Mouse (Mus musculus): ENCODE measurements around the gene Vav3. TPM values are rescaled to one million over a fixed set of nuclear protein-coding genes. Genes with fewer than 3 reads are reported as not detected.

Gene Vav3
- polyA plus RNA-seq, 1 experiment from 2014 or later = 10.3 TPM

DNA sequence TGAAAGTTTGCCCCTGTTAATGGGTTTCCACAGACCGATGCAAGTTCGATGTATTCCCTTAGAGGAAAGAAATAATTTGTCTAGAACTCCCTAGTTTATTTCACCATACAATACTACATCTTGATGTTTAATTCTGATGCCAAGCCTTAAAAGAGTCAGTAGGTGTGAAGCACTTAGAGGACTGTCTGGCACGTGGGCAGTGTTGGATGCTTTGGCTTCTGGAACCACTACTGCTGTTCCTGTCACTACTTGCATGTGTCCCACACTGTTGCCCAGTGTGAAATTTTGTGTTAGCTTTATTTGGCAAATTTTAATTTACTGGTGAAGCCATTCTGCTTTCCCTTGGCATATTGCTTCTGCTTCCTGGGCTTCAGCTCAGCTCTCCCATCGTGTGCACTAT lies 331.3 kb downstream of the Vav3 start:
- WGBS = 88% methylated on average over 4 of the region's 4 CpGs

DNA sequence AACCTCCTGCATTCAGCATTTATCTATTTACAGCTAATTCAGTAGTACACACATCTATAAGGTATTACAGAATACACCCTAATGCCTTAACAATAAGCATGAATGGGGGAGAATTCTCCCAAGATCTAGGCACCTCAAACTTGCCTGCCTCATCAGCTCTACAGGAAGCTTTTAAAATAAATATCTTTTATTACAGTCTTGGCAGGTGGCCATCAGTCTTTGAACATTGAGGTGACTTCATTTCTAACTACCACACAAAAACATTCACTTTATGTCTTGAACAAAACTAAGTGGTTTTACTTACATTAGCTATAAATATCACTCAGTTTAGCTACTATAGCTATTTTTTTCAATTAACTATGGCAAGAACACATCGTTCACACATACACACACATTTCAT lies 332.5 kb downstream of the Vav3 start:
- no peak for ATAC-seq
- Histone ChIP-seq H3K27ac (ENCODE audit: low read depth, low read length) (no peak overlapping the region), H3K4me2 (ENCODE audit: low read length) (no peak overlapping the region), H3K4me1 (ENCODE audit: control insufficient read depth, insufficient read depth, low read depth, low read length) (no peaks in the 10 kb centered on the region), H3K4me3 (ENCODE audit: low read length) (no peak overlapping the region), H3K27me3 (replicated peaks; ENCODE audit: control insufficient read depth, insufficient read depth, low read length) (no peaks in the 10 kb centered on the region), H3K9ac (ENCODE audit: low read depth, low read length) (no peak overlapping the region), H3K36me3 (ENCODE audit: control insufficient read depth, insufficient read depth, low read length) (no peaks in the 10 kb centered on the region), H3K9me3 (ENCODE audit: control insufficient read depth, low read length) (no peaks in the 10 kb centered on the region)
- 87% methylated on average over 1 of the region's 1 CpGs for WGBS

More for the DNA sequence above, 331.3 kb downstream of the Vav3 start:
- H3K27me3 ChIP-seq (replicated peaks; ENCODE audit: control insufficient read depth, insufficient read depth, low read length) = no peaks in the 10 kb centered on the region
- no peak overlapping the region for H3K9ac ChIP-seq (ENCODE audit: low read depth, low read length)
- no peaks in the 10 kb centered on the region for H3K9me3 ChIP-seq (ENCODE audit: control insufficient read depth, low read length)
- H3K27ac ChIP-seq (ENCODE audit: low read depth, low read length) = no peak overlapping the region
- no peak overlapping the region for H3K4me3 ChIP-seq (ENCODE audit: low read length)
- no peaks in the 10 kb centered on the region for H3K36me3 ChIP-seq (ENCODE audit: control insufficient read depth, insufficient read depth, low read length)
- no peak for ATAC-seq
- H3K4me1 ChIP-seq (ENCODE audit: control insufficient read depth, insufficient read depth, low read depth, low read length) = no peaks in the 10 kb centered on the region
- no peak overlapping the region for H3K4me2 ChIP-seq (ENCODE audit: low read length)

DNA sequence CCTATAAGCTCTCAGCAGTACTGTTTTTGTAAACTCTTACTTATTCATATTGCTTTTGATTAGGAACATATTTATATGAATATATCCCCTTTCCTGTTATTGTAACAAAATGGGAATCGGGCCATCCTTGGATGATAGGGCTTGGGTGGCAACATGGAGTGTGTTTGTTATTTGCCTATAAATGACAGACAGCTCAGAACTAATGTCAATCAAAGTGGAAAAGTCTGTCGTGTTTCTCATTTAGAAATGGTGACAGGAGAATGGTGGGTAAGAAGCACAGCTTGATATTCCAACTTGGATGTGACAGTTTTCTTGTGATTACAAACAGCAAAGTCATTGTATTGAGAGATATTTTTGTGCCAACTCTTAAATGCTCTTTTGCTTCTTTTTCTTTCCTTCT lies 339.8 kb downstream of the Vav3 start:
- WGBS = 77% methylated on average over 2 of the region's 2 CpGs
- no peak overlapping the region for H3K4me2 ChIP-seq (ENCODE audit: low read length)
- no peaks in the 10 kb centered on the region for H3K27me3 ChIP-seq (replicated peaks; ENCODE audit: control insufficient read depth, insufficient read depth, low read length)
- H3K36me3 ChIP-seq (ENCODE audit: control insufficient read depth, insufficient read depth, low read length) = 0 out of 2 replicates have a peak, but pooled peaks cover 2% of the 10 kb centered on the region
- no peak for ATAC-seq
- no peaks in the 10 kb centered on the region for H3K9me3 ChIP-seq (ENCODE audit: control insufficient read depth, low read length)
- H3K4me1 ChIP-seq (ENCODE audit: control insufficient read depth, insufficient read depth, low read depth, low read length) = no peaks in the 10 kb centered on the region
- H3K27ac ChIP-seq (ENCODE audit: low read depth, low read length) = no peak overlapping the region
- no peak overlapping the region for H3K4me3 ChIP-seq (ENCODE audit: low read length)
- H3K9ac ChIP-seq (ENCODE audit: low read depth, low read length) = no peak overlapping the region

DNA sequence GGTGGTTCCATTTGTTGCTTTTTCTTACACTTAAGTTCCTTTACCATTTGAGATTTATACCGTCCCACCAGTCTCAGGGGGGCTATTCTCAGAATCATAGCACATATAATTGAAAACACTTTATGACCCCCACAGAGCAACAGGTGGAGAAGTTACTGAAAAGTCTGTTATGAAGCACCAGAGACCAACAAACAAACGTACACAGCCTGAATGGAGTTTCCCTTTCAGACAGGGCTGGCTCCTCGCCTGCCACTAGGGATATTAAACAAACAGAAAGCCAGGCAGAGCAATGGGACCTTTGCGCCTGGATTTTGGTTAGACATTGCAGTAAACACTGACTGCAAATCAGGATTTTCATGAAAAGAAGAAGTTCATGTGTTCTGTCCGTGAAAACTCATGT lies 341.4 kb downstream of the Vav3 start:
- 81% methylated on average over 5 of the region's 5 CpGs for WGBS
- Histone ChIP-seq H3K9ac (ENCODE audit: low read depth, low read length) (no peak overlapping the region), H3K27me3 (replicated peaks; ENCODE audit: control insufficient read depth, insufficient read depth, low read length) (no peaks in the 10 kb centered on the region), H3K4me3 (ENCODE audit: low read length) (no peak overlapping the region), H3K27ac (ENCODE audit: low read depth, low read length) (no peak overlapping the region), H3K4me2 (ENCODE audit: low read length) (no peak overlapping the region), H3K4me1 (ENCODE audit: control insufficient read depth, insufficient read depth, low read depth, low read length) (no peaks in the 10 kb centered on the region), H3K36me3 (ENCODE audit: control insufficient read depth, insufficient read depth, low read length) (0 out of 2 replicates have a peak, but pooled peaks cover 2% of the 10 kb centered on the region), H3K9me3 (ENCODE audit: control insufficient read depth, low read length) (no peaks in the 10 kb centered on the region)
- no peak for ATAC-seq

DNA sequence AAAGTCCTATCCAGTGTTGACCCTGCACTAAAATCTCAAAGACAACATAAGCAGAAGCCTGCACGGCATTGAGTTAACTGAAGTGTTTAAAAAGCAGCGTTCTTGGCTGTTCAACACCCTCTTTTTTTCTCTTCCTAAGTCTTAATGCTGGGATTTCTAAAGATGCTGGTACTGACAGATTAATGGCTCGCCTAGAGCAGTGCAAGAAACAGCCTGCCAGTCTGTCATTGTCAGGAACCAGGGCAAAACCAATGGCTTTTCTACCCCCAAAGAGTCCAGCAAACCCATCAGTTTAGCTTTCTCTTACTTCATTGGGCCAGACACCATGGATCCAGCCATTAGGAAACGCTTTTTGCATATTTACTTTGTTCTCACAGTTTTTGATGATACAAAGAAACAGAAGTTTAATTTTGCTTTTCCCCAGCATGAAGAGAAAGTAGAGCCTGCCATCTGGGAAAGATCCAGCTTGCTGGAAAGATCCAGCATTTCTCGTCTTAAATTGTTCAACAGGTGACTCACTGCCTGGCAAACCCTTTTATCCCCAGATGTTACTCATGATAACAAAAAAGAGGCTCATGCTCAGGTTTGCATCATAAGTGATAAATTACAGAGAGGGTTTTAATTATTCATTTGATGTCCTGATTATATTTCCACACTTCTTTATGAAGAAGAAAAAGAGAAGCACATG lies 343.3 kb downstream of the Vav3 start:
- Histone ChIP-seq H3K36me3 (ENCODE audit: control insufficient read depth, insufficient read depth, low read length) (0 out of 2 replicates have a peak, but pooled peaks cover 2% of the 10 kb centered on the region), H3K4me2 (ENCODE audit: low read length) (no peak overlapping the region), H3K27me3 (replicated peaks; ENCODE audit: control insufficient read depth, insufficient read depth, low read length) (no peaks in the 10 kb centered on the region), H3K4me1 (ENCODE audit: control insufficient read depth, insufficient read depth, low read depth, low read length) (no peaks in the 10 kb centered on the region), H3K27ac (ENCODE audit: low read depth, low read length) (no peak overlapping the region), H3K9me3 (ENCODE audit: control insufficient read depth, low read length) (no peaks in the 10 kb centered on the region), H3K4me3 (ENCODE audit: low read length) (no peak overlapping the region), H3K9ac (ENCODE audit: low read depth, low read length) (no peak overlapping the region)
- ATAC-seq = no peak
- WGBS = 79% methylated on average over 5 of the region's 5 CpGs

DNA sequence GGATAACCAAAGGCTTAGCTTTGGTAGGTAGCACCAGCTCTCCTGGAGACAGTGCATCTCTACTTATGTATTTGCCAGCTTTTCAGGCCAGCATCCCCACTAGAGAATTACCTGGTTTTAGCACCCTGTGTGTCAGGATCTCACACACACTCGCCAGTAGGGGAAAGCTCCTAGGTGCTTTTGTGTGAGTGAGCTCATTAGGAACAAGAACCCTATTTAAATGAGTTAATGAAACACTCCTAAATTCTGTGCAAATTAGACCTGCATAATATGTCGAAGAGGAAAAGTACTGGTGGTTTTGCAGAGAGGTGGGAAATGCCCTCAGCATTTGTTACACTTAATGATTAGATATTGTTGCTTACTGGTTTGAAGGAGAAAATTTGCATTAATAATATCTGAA lies 350.1 kb downstream of the Vav3 start:
- Histone ChIP-seq H3K36me3 (ENCODE audit: control insufficient read depth, insufficient read depth, low read length) (no peaks in the 10 kb centered on the region), H3K4me1 (ENCODE audit: control insufficient read depth, insufficient read depth, low read depth, low read length) (no peaks in the 10 kb centered on the region), H3K9ac (ENCODE audit: low read depth, low read length) (no peak overlapping the region), H3K4me3 (ENCODE audit: low read length) (no peak overlapping the region), H3K4me2 (ENCODE audit: low read length) (no peak overlapping the region), H3K27ac (ENCODE audit: low read depth, low read length) (no peak overlapping the region), H3K9me3 (ENCODE audit: control insufficient read depth, low read length) (no peaks in the 10 kb centered on the region), H3K27me3 (replicated peaks; ENCODE audit: control insufficient read depth, insufficient read depth, low read length) (no peaks in the 10 kb centered on the region)
- 62% methylated on average over 2 of the region's 2 CpGs for WGBS
- no peak for ATAC-seq

DNA sequence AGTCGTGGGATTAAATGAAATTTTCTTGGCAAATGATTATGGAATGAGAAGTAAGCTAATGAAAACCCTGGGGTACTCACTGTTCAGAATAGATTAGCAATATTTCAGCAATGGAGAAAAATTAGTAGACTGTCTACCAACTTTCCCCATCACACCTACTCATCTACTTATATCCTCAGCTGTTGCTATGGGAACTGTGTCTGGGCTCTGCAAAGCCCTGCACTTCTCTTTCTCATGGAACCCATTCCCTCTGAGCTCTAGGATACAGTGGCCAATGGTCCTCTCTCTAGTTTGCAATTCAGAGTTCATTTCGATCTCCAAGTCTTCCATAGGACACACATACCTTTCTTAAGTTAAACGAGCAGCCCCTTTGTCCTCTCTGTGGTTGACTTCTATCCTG lies 352.2 kb downstream of the Vav3 start:
- Histone ChIP-seq H3K27ac (ENCODE audit: low read depth, low read length) (no peak overlapping the region), H3K36me3 (ENCODE audit: control insufficient read depth, insufficient read depth, low read length) (no peaks in the 10 kb centered on the region), H3K27me3 (replicated peaks; ENCODE audit: control insufficient read depth, insufficient read depth, low read length) (no peaks in the 10 kb centered on the region), H3K4me2 (ENCODE audit: low read length) (no peak overlapping the region), H3K9me3 (ENCODE audit: control insufficient read depth, low read length) (no peaks in the 10 kb centered on the region), H3K4me3 (ENCODE audit: low read length) (no peak overlapping the region), H3K9ac (ENCODE audit: low read depth, low read length) (no peak overlapping the region), H3K4me1 (ENCODE audit: control insufficient read depth, insufficient read depth, low read depth, low read length) (no peaks in the 10 kb centered on the region)
- WGBS = 77% methylated on average over 3 of the region's 3 CpGs
- ATAC-seq = no peak

DNA sequence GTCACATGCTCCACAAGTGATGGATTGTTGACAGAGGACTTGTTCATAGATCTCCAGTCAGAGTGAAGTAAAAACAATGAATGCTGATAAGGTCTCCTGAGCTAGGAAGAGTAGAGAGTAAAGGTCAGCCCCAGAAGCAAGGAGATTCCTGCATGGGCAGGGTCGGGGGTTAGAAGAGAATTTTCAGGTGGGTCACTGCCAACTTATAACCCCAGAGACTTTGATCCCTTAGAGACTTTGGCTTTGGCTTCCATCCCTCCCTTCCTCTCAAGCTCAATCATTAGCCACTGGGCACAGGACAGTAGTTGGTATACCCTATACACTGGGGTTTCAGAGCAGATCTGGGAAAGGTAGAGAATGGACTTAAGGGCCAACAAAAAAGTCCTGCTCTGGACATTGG lies 360.8 kb downstream of the Vav3 start:
- Histone ChIP-seq H3K4me1 (ENCODE audit: control insufficient read depth, insufficient read depth, low read depth, low read length) (no peaks in the 10 kb centered on the region), H3K9me3 (ENCODE audit: control insufficient read depth, low read length) (no peaks in the 10 kb centered on the region), H3K27ac (ENCODE audit: low read depth, low read length) (no peak overlapping the region), H3K9ac (ENCODE audit: low read depth, low read length) (no peak overlapping the region), H3K27me3 (replicated peaks; ENCODE audit: control insufficient read depth, insufficient read depth, low read length) (no peaks in the 10 kb centered on the region), H3K4me2 (ENCODE audit: low read length) (no peak overlapping the region), H3K36me3 (ENCODE audit: control insufficient read depth, insufficient read depth, low read length) (no peaks in the 10 kb centered on the region), H3K4me3 (ENCODE audit: low read length) (no peak overlapping the region)
- 81% methylated on average over 1 of the region's 1 CpGs for WGBS
- no peak for ATAC-seq

DNA sequence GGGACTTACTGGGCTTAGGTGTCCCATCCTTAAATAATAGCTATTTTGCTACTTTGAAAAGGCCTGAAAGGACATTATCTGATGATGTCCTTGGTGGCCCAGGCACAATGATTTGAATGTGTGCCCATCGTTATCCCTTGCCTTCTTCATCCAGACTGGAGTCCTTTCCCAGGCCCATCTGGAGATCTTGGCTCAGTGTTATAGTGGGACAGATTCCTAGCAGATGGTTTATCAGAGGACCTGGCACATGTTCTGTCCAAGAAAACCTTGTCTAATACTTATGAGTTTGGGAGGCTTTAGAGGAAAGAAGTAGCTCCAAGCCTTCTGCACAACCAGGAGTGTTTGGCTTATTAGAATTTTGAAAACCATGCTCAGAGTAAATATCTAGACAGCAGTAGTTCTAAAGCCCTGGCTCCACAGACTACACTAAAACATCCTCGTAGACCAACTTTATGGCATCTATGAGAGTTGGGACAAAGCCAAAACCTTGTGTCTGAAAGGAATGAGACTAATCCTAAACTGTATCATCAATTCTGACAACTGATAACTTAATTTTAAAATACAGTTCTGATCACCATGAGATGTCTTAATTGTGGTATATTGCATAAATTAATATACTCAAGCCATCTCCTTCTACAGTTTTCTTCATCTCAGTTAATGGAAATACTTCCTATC lies 367.5 kb downstream of the Vav3 start:
- H3K4me1 ChIP-seq (ENCODE audit: control insufficient read depth, insufficient read depth, low read depth, low read length) = no peaks in the 10 kb centered on the region
- H3K4me3 ChIP-seq (ENCODE audit: low read length) = no peak overlapping the region
- peak; percentile 87 for ATAC-seq
- no peak overlapping the region for H3K27ac ChIP-seq (ENCODE audit: low read depth, low read length)
- no peak overlapping the region for H3K9ac ChIP-seq (ENCODE audit: low read depth, low read length)
- H3K9me3 ChIP-seq (ENCODE audit: control insufficient read depth, low read length) = no peaks in the 10 kb centered on the region
- WGBS = 81% methylated on average over 2 of the region's 2 CpGs
- no peak overlapping the region for H3K4me2 ChIP-seq (ENCODE audit: low read length)
- H3K36me3 ChIP-seq (ENCODE audit: control insufficient read depth, insufficient read depth, low read length) = no peaks in the 10 kb centered on the region
- no peaks in the 10 kb centered on the region for H3K27me3 ChIP-seq (replicated peaks; ENCODE audit: control insufficient read depth, insufficient read depth, low read length)
